Mouse (Mus musculus): ENCODE measurements around the gene Prcd.

- TF ChIP-seq CTCF (IDR thresholded peaks at IDR 0.05; ENCODE audit: borderline replicate concordance, insufficient read depth, low read length): peak; percentile 75; the same call in 1 of the 2 replicates
- no peak for TF ChIP-seq POLR2A (IDR thresholded peaks at IDR 0.05; ENCODE audit: low read depth, low read length)
These were observed 24.6 kb upstream of the Prcd start for GRCm38 (mm10) chr11:116628712-116629111.

Measured in embryonic fibroblast, embryonic 13.5 days (primary cell).